Mouse (Mus musculus): Measurements from ENCODE around the gene Bach2. TPM values are rescaled to one million over a fixed set of nuclear protein-coding genes. Genes with fewer than 3 reads are reported as not detected.
A peak's percentile ranks its signal among the peaks of the same experiment; 100 is the strongest.

Bach2 gene
- polyA plus RNA-seq, 1 experiment = 57.6 TPM

DNA sequence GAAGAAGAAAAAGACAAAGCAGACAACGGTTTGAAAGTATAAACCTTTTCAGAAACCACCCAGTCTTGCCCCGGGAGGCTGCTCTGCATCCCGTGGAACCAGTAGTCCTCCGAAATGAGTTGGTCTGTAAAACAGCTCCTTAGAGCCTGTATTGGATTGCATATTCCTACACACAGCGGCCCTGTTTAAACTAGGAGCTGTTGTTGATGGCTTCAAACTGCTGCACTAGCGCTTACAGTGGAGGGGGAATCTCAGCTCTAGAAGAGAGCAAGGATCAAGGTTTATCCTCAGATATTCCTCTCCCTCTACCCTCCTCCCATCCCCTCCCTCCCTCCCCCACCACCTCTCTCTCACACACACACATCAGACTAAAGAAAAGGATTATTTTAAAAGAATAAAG, 345.6 kb downstream of the Bach2 start:
- 82% methylated on average over 6 of the region's 6 CpGs for WGBS
- Histone ChIP-seq H3K27ac (ENCODE audit: control insufficient read depth, insufficient read depth, low read depth, low read length, poor library complexity) (no peak overlapping the region), H3K4me1 (ENCODE audit: control insufficient read depth, insufficient read depth, low read length) (peaks cover 6% of the 10 kb centered on the region), H3K4me3 (replicated peaks; ENCODE audit: control insufficient read depth, low read depth, low read length) (no peak overlapping the region)
- no peak for TF ChIP-seq CTCF (IDR thresholded peaks at IDR 0.05; ENCODE audit: control insufficient read depth, insufficient read depth, low read length)
- TF ChIP-seq POLR2A (IDR thresholded peaks at IDR 0.05; ENCODE audit: borderline replicate concordance, control insufficient read depth, low read depth, low read length) = no peak

DNA sequence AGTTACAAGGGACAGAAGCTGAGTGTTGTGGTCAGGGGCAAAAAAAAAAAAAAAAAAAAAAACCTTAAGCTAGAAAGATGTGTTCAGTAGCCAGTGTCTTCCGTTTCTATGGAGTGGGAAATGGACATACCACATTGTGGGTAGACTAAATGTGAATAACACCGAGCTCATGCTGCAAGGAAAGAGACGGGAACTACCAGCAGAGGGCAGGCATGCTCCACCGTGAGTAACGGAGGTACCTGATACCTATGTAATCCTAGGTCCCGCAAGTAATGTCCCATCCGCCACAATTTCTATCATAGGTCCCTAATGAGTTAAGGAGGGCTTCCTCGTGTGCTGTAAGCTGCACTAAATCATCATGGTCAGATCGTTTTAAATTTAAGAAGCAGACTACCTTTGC, 348.0 kb downstream of the Bach2 start:
- Histone ChIP-seq H3K4me1 (ENCODE audit: control insufficient read depth, insufficient read depth, low read length) (peaks cover 4% of the 10 kb centered on the region; the same call in 1 of the 2 replicates), H3K4me3 (replicated peaks; ENCODE audit: control insufficient read depth, low read depth, low read length) (no peak overlapping the region), H3K27ac (ENCODE audit: control insufficient read depth, insufficient read depth, low read depth, low read length, poor library complexity) (no peak overlapping the region)
- 9% methylated on average over 9 of the region's 9 CpGs for WGBS
- TF ChIP-seq CTCF (IDR thresholded peaks at IDR 0.05; ENCODE audit: control insufficient read depth, insufficient read depth, low read length) (peak; percentile 96), POLR2A (IDR thresholded peaks at IDR 0.05; ENCODE audit: borderline replicate concordance, control insufficient read depth, low read depth, low read length) (no peak)

GRCm38 (mm10) chr4:32587543-32587942, 348.9 kb downstream of the Bach2 start:
- H3K27ac ChIP-seq (ENCODE audit: control insufficient read depth, insufficient read depth, low read depth, low read length, poor library complexity) = no peak overlapping the region
- WGBS = 42% methylated on average over 5 of the region's 5 CpGs
- no peak overlapping the region for H3K4me3 ChIP-seq (replicated peaks; ENCODE audit: control insufficient read depth, low read depth, low read length)
- peaks cover 4% of the 10 kb centered on the region; the same call in 1 of the 2 replicates for H3K4me1 ChIP-seq (ENCODE audit: control insufficient read depth, insufficient read depth, low read length)
- TF ChIP-seq POLR2A (IDR thresholded peaks at IDR 0.05; ENCODE audit: borderline replicate concordance, control insufficient read depth, low read depth, low read length) (no peak), CTCF (IDR thresholded peaks at IDR 0.05; ENCODE audit: control insufficient read depth, insufficient read depth, low read length) (no peak)

DNA sequence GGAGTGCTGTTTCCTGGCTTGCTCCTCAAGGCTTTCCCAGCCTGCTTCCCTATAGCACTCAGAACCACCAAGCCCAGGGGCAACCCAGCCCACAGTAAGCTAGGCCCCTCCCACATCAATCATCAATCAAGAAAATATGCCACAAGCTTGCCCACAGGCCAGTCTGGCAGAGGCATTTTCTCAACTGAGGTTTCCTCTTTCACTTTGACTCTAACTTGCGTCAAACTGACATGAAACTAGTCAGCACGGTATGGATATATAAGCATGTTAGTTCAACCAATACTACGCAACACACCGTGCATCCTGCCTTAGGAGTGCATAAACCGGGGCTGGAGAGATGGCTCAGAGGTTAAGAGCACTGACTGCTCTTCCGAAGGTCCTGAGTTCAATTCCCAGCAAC, 349.6 kb downstream of the Bach2 start:
- no peak overlapping the region for H3K4me3 ChIP-seq (replicated peaks; ENCODE audit: control insufficient read depth, low read depth, low read length)
- H3K27ac ChIP-seq (ENCODE audit: control insufficient read depth, insufficient read depth, low read depth, low read length, poor library complexity) = no peak overlapping the region
- 17% methylated on average over 6 of the region's 6 CpGs for WGBS
- TF ChIP-seq POLR2A (IDR thresholded peaks at IDR 0.05; ENCODE audit: borderline replicate concordance, control insufficient read depth, low read depth, low read length) = no peak
- TF ChIP-seq CTCF (IDR thresholded peaks at IDR 0.05; ENCODE audit: control insufficient read depth, insufficient read depth, low read length) = no peak
- H3K4me1 ChIP-seq (ENCODE audit: control insufficient read depth, insufficient read depth, low read length) = peaks cover 4% of the 10 kb centered on the region; the same call in 1 of the 2 replicates

GRCm38 (mm10) chr4:32601135-32601534, 362.5 kb downstream of the Bach2 start:
- H3K4me1 ChIP-seq (ENCODE audit: control insufficient read depth, insufficient read depth, low read length) = no peaks in the 10 kb centered on the region
- 29% methylated on average over 12 of the region's 12 CpGs for WGBS
- no peak overlapping the region for H3K27ac ChIP-seq (ENCODE audit: control insufficient read depth, insufficient read depth, low read depth, low read length, poor library complexity)
- no peak overlapping the region for H3K4me3 ChIP-seq (replicated peaks; ENCODE audit: control insufficient read depth, low read depth, low read length)
- TF ChIP-seq CTCF (IDR thresholded peaks at IDR 0.05; ENCODE audit: control insufficient read depth, insufficient read depth, low read length) (peak; percentile 12; the same call in 1 of the 2 replicates), POLR2A (IDR thresholded peaks at IDR 0.05; ENCODE audit: borderline replicate concordance, control insufficient read depth, low read depth, low read length) (no peak)

GRCm38 (mm10) chr4:32602660-32603059, 364.1 kb downstream of the Bach2 start, which contains the start of gene Gja10:
Gene Gja10 (minus strand): TSS chr4:32602760.
- 58% methylated on average over 3 of the region's 3 CpGs for WGBS
- no peak for TF ChIP-seq CTCF (IDR thresholded peaks at IDR 0.05; ENCODE audit: control insufficient read depth, insufficient read depth, low read length)
- no peak for TF ChIP-seq POLR2A (IDR thresholded peaks at IDR 0.05; ENCODE audit: borderline replicate concordance, control insufficient read depth, low read depth, low read length)
- Histone ChIP-seq H3K27ac (ENCODE audit: control insufficient read depth, insufficient read depth, low read depth, low read length, poor library complexity) (no peak within 1 kb of the TSS), H3K4me1 (ENCODE audit: control insufficient read depth, insufficient read depth, low read length) (no peaks in the 10 kb centered on the region), H3K4me3 (replicated peaks; ENCODE audit: control insufficient read depth, low read depth, low read length) (no peak within 1 kb of the TSS)

DNA sequence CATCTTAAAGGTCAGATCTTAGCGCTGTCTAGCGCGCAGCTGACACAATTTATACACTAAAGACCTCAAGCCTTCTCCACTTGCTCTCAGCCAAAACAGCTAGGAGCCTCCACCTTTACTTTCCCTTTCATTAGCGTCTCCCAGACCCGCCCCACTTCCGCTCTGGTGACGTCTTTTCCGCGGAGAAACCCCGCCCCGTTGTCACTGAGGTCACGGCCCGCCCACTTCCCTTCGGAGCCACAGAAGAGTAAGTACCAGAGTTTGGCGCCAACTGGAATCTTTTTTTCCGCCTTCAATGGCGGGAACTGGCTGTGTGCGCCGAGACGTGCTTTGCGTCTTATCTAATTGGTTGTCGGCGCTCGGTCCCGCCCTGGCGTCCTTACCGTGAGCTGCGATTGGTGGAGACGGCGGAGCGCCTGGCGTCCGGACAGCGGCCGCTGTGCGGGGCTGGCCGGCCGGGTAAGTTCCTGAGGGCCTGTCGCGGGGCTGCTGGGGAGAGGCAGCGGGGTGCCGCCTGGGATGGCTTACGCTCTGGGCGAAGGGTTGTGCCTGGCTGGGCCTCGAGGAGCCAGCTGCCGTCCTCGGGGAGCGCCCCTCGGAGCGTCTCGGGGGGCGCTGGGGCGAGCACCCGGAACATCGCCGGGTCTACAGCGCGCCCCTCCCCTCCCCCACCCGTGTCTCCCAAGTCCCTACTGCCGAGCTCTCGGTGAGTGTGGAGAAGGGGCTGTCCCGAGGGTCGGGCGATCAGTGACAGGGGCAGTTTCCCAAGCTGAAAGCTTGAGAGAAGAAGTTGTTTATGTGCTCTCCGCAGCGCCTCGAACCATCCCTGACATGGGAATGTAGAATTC, 376.7 kb downstream of the Bach2 start, which contains the start of gene Casp8ap2:
TSS of gene Casp8ap2 (plus strand) at position 418 of the 848 bp plus-strand sequence.
- WGBS = under 1% methylated on average over 67 of the region's 67 CpGs
- H3K4me3 ChIP-seq (replicated peaks; ENCODE audit: control insufficient read depth, low read depth, low read length) = peak within 1 kb of the TSS; percentile 84

GRCm38 (mm10) chr4:32621637-32622036, 383.0 kb downstream of the Bach2 start:
- no peak overlapping the region for H3K27ac ChIP-seq (ENCODE audit: control insufficient read depth, insufficient read depth, low read depth, low read length, poor library complexity)
- no peak for TF ChIP-seq POLR2A (IDR thresholded peaks at IDR 0.05; ENCODE audit: borderline replicate concordance, control insufficient read depth, low read depth, low read length)
- TF ChIP-seq CTCF (IDR thresholded peaks at IDR 0.05; ENCODE audit: control insufficient read depth, insufficient read depth, low read length) = no peak
- H3K4me3 ChIP-seq (replicated peaks; ENCODE audit: control insufficient read depth, low read depth, low read length) = no peak overlapping the region
- H3K4me1 ChIP-seq (ENCODE audit: control insufficient read depth, insufficient read depth, low read length) = no peaks in the 10 kb centered on the region; the same call in 1 of the 2 replicates

More for the DNA sequence above, 376.7 kb downstream of the Bach2 start, which contains the start of gene Casp8ap2:
- Histone ChIP-seq H3K27ac (ENCODE audit: control insufficient read depth, insufficient read depth, low read depth, low read length, poor library complexity) (peak within 1 kb of the TSS; percentile 73), H3K4me1 (ENCODE audit: control insufficient read depth, insufficient read depth, low read length) (no peaks in the 10 kb centered on the region; the same call in 1 of the 2 replicates)
- TF ChIP-seq POLR2A (IDR thresholded peaks at IDR 0.05; ENCODE audit: borderline replicate concordance, control insufficient read depth, low read depth, low read length) = peak; percentile 67; the same call in 1 of the 2 replicates
- TF ChIP-seq CTCF (IDR thresholded peaks at IDR 0.05; ENCODE audit: control insufficient read depth, insufficient read depth, low read length) = no peak
